Mouse (Mus musculus): Measurements from ENCODE around the gene Ccdc175. TPM values are rescaled to one million over a fixed set of nuclear protein-coding genes. Genes with fewer than 3 reads are reported as not detected.

Ccdc175 gene
- polyA plus RNA-seq, 1 experiment = not detected

DNA sequence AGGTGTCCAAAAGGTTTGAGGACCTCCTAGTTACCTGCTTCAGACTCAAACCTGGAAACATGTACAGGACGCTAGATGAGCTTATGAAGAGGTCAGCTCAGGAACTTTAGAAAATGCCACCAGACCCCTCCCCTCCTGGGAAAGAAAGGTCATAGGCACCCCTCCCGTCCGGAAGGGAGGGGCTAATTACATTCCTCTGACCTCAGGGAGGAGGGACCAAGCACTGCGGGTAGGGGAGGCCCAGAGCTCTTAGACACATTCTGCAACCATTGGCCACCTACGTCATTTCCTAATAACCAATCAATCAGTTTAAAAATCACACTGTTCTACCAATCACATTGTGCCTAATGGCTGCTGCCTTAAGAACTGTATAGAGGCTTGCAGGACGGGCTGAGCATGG is 132.3 kb downstream of the Ccdc175 start:
- no peak for TF ChIP-seq CTCF (IDR thresholded peaks at IDR 0.05; ENCODE audit: borderline replicate concordance, control insufficient read depth, extremely low read depth, insufficient read depth, low read length, poor library complexity)
- no peak for TF ChIP-seq POLR2A (IDR thresholded peaks at IDR 0.05; ENCODE audit: control insufficient read depth, extremely low read depth, insufficient read depth, low read length, poor library complexity)
- DNase-seq = no peak
- H3K27ac ChIP-seq (ENCODE audit: control insufficient read depth, insufficient read depth, low read length) = no peak overlapping the region
- H3K4me3 ChIP-seq (ENCODE audit: control insufficient read depth, insufficient read depth, low read length) = no peak overlapping the region
- H3K36me3 ChIP-seq (ENCODE audit: control insufficient read depth, insufficient read depth, low read length) = no peaks in the 10 kb centered on the region
- 85% methylated on average over 6 of the region's 6 CpGs for WGBS
- no peaks in the 10 kb centered on the region for H3K27me3 ChIP-seq (ENCODE audit: control insufficient read depth, insufficient read depth, low read length)
- H3K4me1 ChIP-seq (replicated peaks; ENCODE audit: control insufficient read depth, insufficient read depth, low read length) = no peaks in the 10 kb centered on the region

Other genes starting within 250 kb of the Ccdc175 start
- gene Gpr135, start 113.9 kb downstream of the Ccdc175 start, polyA plus RNA-seq (2012; rRNA removed) = 0.73 and 0.96 TPM in 2 replicates
- 4.9 and 5.2 TPM in 2 replicates for gene L3hypdh, start 99.6 kb downstream of the Ccdc175 start, polyA plus RNA-seq (2012; rRNA removed)
- gene Jkamp, start 99.4 kb downstream of the Ccdc175 start, polyA plus RNA-seq (2012; rRNA removed) = 57.4 and 69.5 TPM in 2 replicates
- gene Rtn1, start 224.0 kb upstream of the Ccdc175 start, polyA plus RNA-seq (2012; rRNA removed) = 1.6 and 1.9 TPM in 2 replicates